Mouse (Mus musculus) neural tube, postnatal 0 days (tissue): ENCODE measurements around the gene 6720489N17Rik. TPM values are rescaled to one million over a fixed set of nuclear protein-coding genes. Genes with fewer than 3 reads are reported as not detected.

Source experiments
- microRNA-seq: library from miRNA; unstranded; fragments of <30 nt; microRNA quantifications from one replicate; pipeline ENCODE4, GENCODE M21; 2016
- polyA plus RNA-seq: library from polyadenylated mRNA; unstranded; fragments of >200 nt; fragmentation: Nextera tagmentation; extraction: Ambion mirVana; gene quantifications from 2 replicates; pipeline ENCODE4 v1.2.1, GENCODE M21; 2015

6720489N17Rik gene
- 4.5 and 5.2 TPM in 2 replicates for polyA plus RNA-seq

GRCm38 (mm10) chr13:62623577-62624276 lies at the start of gene 6720489N17Rik:
Gene 6720489N17Rik, minus strand, starts transcription at chr13:62624182.

GRCm38 (mm10) chr13:62571099-62571498 lies 52.9 kb downstream of the 6720489N17Rik start, which contains the start of gene Zfp934:
Gene Zfp934, minus strand, starts transcription at chr13:62571199.

GRCm38 (mm10) chr13:62558189-62559110 lies 65.5 kb downstream of the 6720489N17Rik start, which contains the start of gene Zfp935:
Gene Zfp935, minus strand, starts transcription at chr13:62558511.

Small RNA genes lying within 50 kb of the gene (microRNA-seq; reads per million reads assigned to microRNA genes)
- not detected for gene Gm24020

Other genes starting within 250 kb of the 6720489N17Rik start
- gene Gm3604, start 241.0 kb downstream of the 6720489N17Rik start, polyA plus RNA-seq: 2.0 and 2.5 TPM in 2 replicates
- gene Gm49359, start 157.3 kb downstream of the 6720489N17Rik start, polyA plus RNA-seq: 7.1 and 10.5 TPM in 2 replicates
- gene Zfp935, start 65.7 kb downstream of the 6720489N17Rik start, polyA plus RNA-seq: 1.6 TPM in 1 of 2 replicates, not detected in the other
- 8.3 and 8.9 TPM in 2 replicates for gene Zfp934, start 53.0 kb downstream of the 6720489N17Rik start, polyA plus RNA-seq
- 16.6 and 18.1 TPM in 2 replicates for gene Platr25, start 136.5 kb upstream of the 6720489N17Rik start, polyA plus RNA-seq
- gene Gm5141, start 161.6 kb upstream of the 6720489N17Rik start, polyA plus RNA-seq: 7.5 and 7.7 TPM in 2 replicates
- 1.0 and 1.1 TPM in 2 replicates for gene Fbp2, start 234.2 kb upstream of the 6720489N17Rik start, polyA plus RNA-seq